Mouse (Mus musculus): ENCODE data around the gene Epha6. TPM values are rescaled to one million over a fixed set of nuclear protein-coding genes. Genes with fewer than 3 reads are reported as not detected.

The Epha6 gene
- polyA plus RNA-seq, 1 experiment from 2014 or later, result 0.51 TPM

GRCm38 (mm10) chr16:60070457-60071112 is 534.7 kb downstream of the Epha6 start:
- H3K27me3 ChIP-seq, result no peaks in the 10 kb centered on the region
- no peaks in the 10 kb centered on the region for H3K4me1 ChIP-seq
- no peaks in the 10 kb centered on the region for H3K36me3 ChIP-seq
- H3K9ac ChIP-seq, result no peak overlapping the region
- H3K9me3 ChIP-seq, result no peaks in the 10 kb centered on the region
- ATAC-seq (ENCODE audit: low FRiP score, low read depth), result no peak
- no peak overlapping the region for H3K4me2 ChIP-seq (replicated peaks)
- WGBS, result 75% methylated on average over 10 of the region's 10 CpGs
- H3K27ac ChIP-seq, result no peak overlapping the region
- H3K4me3 ChIP-seq, result no peak overlapping the region

GRCm38 (mm10) chr16:60043809-60044208 is 561.5 kb downstream of the Epha6 start:
- Histone ChIP-seq H3K4me2 (replicated peaks) (no peak overlapping the region), H3K9me3 (no peaks in the 10 kb centered on the region), H3K9ac (no peak overlapping the region), H3K4me3 (no peak overlapping the region), H3K27ac (no peak overlapping the region), H3K36me3 (no peaks in the 10 kb centered on the region), H3K27me3 (no peaks in the 10 kb centered on the region), H3K4me1 (no peaks in the 10 kb centered on the region)
- 75% methylated on average over 1 of the region's 1 CpGs for WGBS
- ATAC-seq (ENCODE audit: low FRiP score, low read depth), result no peak

- ATAC-seq (ENCODE audit: low FRiP score, low read depth), result no peak
- H3K4me3 ChIP-seq, result no peak overlapping the region
- H3K27me3 ChIP-seq, result no peaks in the 10 kb centered on the region
- H3K4me1 ChIP-seq, result no peaks in the 10 kb centered on the region
- H3K27ac ChIP-seq, result no peak overlapping the region
- H3K9ac ChIP-seq, result no peak overlapping the region
- H3K9me3 ChIP-seq, result no peaks in the 10 kb centered on the region
- WGBS, result 56% methylated on average over 1 of the region's 1 CpGs
- no peak overlapping the region for H3K4me2 ChIP-seq (replicated peaks)
- H3K36me3 ChIP-seq, result no peaks in the 10 kb centered on the region
Measured at GRCm38 (mm10) chr16:60028381-60028780, 577.0 kb downstream of the Epha6 start.

GRCm38 (mm10) chr16:60006857-60007568 is 598.3 kb downstream of the Epha6 start:
- H3K4me3 ChIP-seq, result no peak overlapping the region
- WGBS, result 42% methylated on average over 2 of the region's 2 CpGs
- no peak overlapping the region for H3K4me2 ChIP-seq (replicated peaks)
- H3K36me3 ChIP-seq, result no peaks in the 10 kb centered on the region
- H3K4me1 ChIP-seq, result no peaks in the 10 kb centered on the region
- no peaks in the 10 kb centered on the region for H3K9me3 ChIP-seq
- H3K9ac ChIP-seq, result no peak overlapping the region
- no peaks in the 10 kb centered on the region for H3K27me3 ChIP-seq
- H3K27ac ChIP-seq, result no peak overlapping the region
- no peak for ATAC-seq (ENCODE audit: low FRiP score, low read depth)

- H3K36me3 ChIP-seq, result no peaks in the 10 kb centered on the region
- no peak overlapping the region for H3K27ac ChIP-seq
- ATAC-seq (ENCODE audit: low FRiP score, low read depth), result no peak
- no peak overlapping the region for H3K9ac ChIP-seq
- H3K4me2 ChIP-seq (replicated peaks), result no peak overlapping the region
- WGBS, result 56% methylated on average over 4 of the region's 4 CpGs
- H3K4me3 ChIP-seq, result no peak overlapping the region
- no peaks in the 10 kb centered on the region for H3K4me1 ChIP-seq
- H3K9me3 ChIP-seq, result no peaks in the 10 kb centered on the region
- H3K27me3 ChIP-seq, result no peaks in the 10 kb centered on the region
Measured at GRCm38 (mm10) chr16:59969816-59970215, 635.5 kb downstream of the Epha6 start.

- Histone ChIP-seq H3K4me2 (replicated peaks) (no peak overlapping the region), H3K27me3 (no peaks in the 10 kb centered on the region), H3K27ac (no peak overlapping the region), H3K4me1 (no peaks in the 10 kb centered on the region), H3K9me3 (no peaks in the 10 kb centered on the region), H3K9ac (no peak overlapping the region), H3K36me3 (no peaks in the 10 kb centered on the region), H3K4me3 (no peak overlapping the region)
- no peak for ATAC-seq (ENCODE audit: low FRiP score, low read depth)
- 92% methylated on average over 2 of the region's 2 CpGs for WGBS
Measured at GRCm38 (mm10) chr16:59955731-59956130, 649.6 kb downstream of the Epha6 start.

- Histone ChIP-seq H3K4me3 (no peak overlapping the region), H3K27me3 (no peaks in the 10 kb centered on the region), H3K36me3 (no peaks in the 10 kb centered on the region), H3K9me3 (no peaks in the 10 kb centered on the region), H3K4me2 (replicated peaks) (no peak overlapping the region), H3K9ac (no peak overlapping the region), H3K4me1 (no peaks in the 10 kb centered on the region), H3K27ac (no peak overlapping the region)
- no peak for ATAC-seq (ENCODE audit: low FRiP score, low read depth)
- WGBS, result 90% methylated on average over 4 of the region's 4 CpGs
Measured at GRCm38 (mm10) chr16:59923696-59924095, 681.6 kb downstream of the Epha6 start.

- Histone ChIP-seq H3K36me3 (no peaks in the 10 kb centered on the region), H3K27ac (no peak overlapping the region), H3K27me3 (no peaks in the 10 kb centered on the region), H3K9ac (no peak overlapping the region), H3K4me2 (replicated peaks) (no peak overlapping the region), H3K4me3 (no peak overlapping the region), H3K9me3 (no peaks in the 10 kb centered on the region), H3K4me1 (no peaks in the 10 kb centered on the region)
- WGBS, result 93% methylated on average over 13 of the region's 13 CpGs
- ATAC-seq (ENCODE audit: low FRiP score, low read depth), result no peak
Measured at GRCm38 (mm10) chr16:59880073-59880472, 725.3 kb downstream of the Epha6 start.

- Histone ChIP-seq H3K4me1 (no peaks in the 10 kb centered on the region), H3K9ac (no peak overlapping the region), H3K27me3 (no peaks in the 10 kb centered on the region), H3K4me3 (no peak overlapping the region), H3K27ac (no peak overlapping the region), H3K4me2 (replicated peaks) (no peak overlapping the region), H3K36me3 (no peaks in the 10 kb centered on the region), H3K9me3 (no peaks in the 10 kb centered on the region)
- no peak for ATAC-seq (ENCODE audit: low FRiP score, low read depth)
- 86% methylated on average over 3 of the region's 3 CpGs for WGBS
Measured at GRCm38 (mm10) chr16:59871792-59872191, 733.5 kb downstream of the Epha6 start.

- ATAC-seq (ENCODE audit: low FRiP score, low read depth), result no peak
- no peak overlapping the region for H3K9ac ChIP-seq
- no peaks in the 10 kb centered on the region for H3K9me3 ChIP-seq
- no peak overlapping the region for H3K27ac ChIP-seq
- no peak overlapping the region for H3K4me3 ChIP-seq
- no peaks in the 10 kb centered on the region for H3K36me3 ChIP-seq
- no peaks in the 10 kb centered on the region for H3K4me1 ChIP-seq
- H3K27me3 ChIP-seq, result no peaks in the 10 kb centered on the region
- H3K4me2 ChIP-seq (replicated peaks), result no peak overlapping the region
- WGBS, result 79% methylated on average over 7 of the region's 7 CpGs
Measured at GRCm38 (mm10) chr16:59854160-59854717, 751.1 kb downstream of the Epha6 start.

- H3K36me3 ChIP-seq, result no peaks in the 10 kb centered on the region
- H3K27ac ChIP-seq, result no peak overlapping the region
- no peaks in the 10 kb centered on the region for H3K27me3 ChIP-seq
- H3K4me2 ChIP-seq (replicated peaks), result no peak overlapping the region
- H3K9me3 ChIP-seq, result no peaks in the 10 kb centered on the region
- H3K9ac ChIP-seq, result no peak overlapping the region
- no peak for ATAC-seq (ENCODE audit: low FRiP score, low read depth)
- H3K4me3 ChIP-seq, result no peak overlapping the region
- no peaks in the 10 kb centered on the region for H3K4me1 ChIP-seq
- WGBS, result 54% methylated on average over 2 of the region's 2 CpGs
Measured at GRCm38 (mm10) chr16:59852689-59853088, 752.6 kb downstream of the Epha6 start.

- no peak overlapping the region for H3K9ac ChIP-seq
- H3K9me3 ChIP-seq, result no peaks in the 10 kb centered on the region
- no peaks in the 10 kb centered on the region for H3K4me1 ChIP-seq
- H3K27me3 ChIP-seq, result no peaks in the 10 kb centered on the region
- H3K27ac ChIP-seq, result no peak overlapping the region
- ATAC-seq (ENCODE audit: low FRiP score, low read depth), result no peak
- 14% methylated on average over 3 of the region's 3 CpGs for WGBS
- H3K36me3 ChIP-seq, result no peaks in the 10 kb centered on the region
- no peak overlapping the region for H3K4me3 ChIP-seq
- H3K4me2 ChIP-seq (replicated peaks), result no peak overlapping the region
Measured at GRCm38 (mm10) chr16:59846574-59846973, 758.8 kb downstream of the Epha6 start.
